Mouse (Mus musculus) duodenum, adult 2 months (tissue): ENCODE measurements around the gene Slc2a12. TPM values are rescaled to one million over a fixed set of nuclear protein-coding genes. Genes with fewer than 3 reads are reported as not detected.

Source experiments
- polyA plus RNA-seq: library from polyadenylated mRNA; depleted of rRNA; stranded (reverse); fragments of >200 nt; gene quantifications from 2 replicates; pipeline ENCODE4 v1.2.3, GENCODE M21; 2012; ENCODE audit warnings: low replicate concordance; rRNA removed

The Slc2a12 gene
- polyA plus RNA-seq, result 0.15 and 0.23 TPM in 2 replicates

GRCm38 (mm10) chr10:22644853-22645491 lies at the start of gene Slc2a12:
Gene Slc2a12, plus strand, starts transcription at chr10:22645011.

GRCm38 (mm10) chr10:22731272-22732093 lies 86.7 kb downstream of the Slc2a12 start, which contains the start of gene Tbpl1:
Gene Tbpl1, minus strand, starts transcription at chr10:22731938.

Other genes starting within 250 kb of the Slc2a12 start
- gene Tbpl1, start 86.9 kb downstream of the Slc2a12 start, polyA plus RNA-seq, result 17.4 and 21.4 TPM in 2 replicates
- 41.9 and 45.0 TPM in 2 replicates for gene Tcf21, start 175.2 kb downstream of the Slc2a12 start, polyA plus RNA-seq